Mouse (Mus musculus): ENCODE data around the gene Rhcg. TPM values are rescaled to one million over a fixed set of nuclear protein-coding genes. Genes with fewer than 3 reads are reported as not detected.

Gene Rhcg
- polyA plus RNA-seq, 2 experiments: 0.03 TPM; not detected in 1

DNA sequence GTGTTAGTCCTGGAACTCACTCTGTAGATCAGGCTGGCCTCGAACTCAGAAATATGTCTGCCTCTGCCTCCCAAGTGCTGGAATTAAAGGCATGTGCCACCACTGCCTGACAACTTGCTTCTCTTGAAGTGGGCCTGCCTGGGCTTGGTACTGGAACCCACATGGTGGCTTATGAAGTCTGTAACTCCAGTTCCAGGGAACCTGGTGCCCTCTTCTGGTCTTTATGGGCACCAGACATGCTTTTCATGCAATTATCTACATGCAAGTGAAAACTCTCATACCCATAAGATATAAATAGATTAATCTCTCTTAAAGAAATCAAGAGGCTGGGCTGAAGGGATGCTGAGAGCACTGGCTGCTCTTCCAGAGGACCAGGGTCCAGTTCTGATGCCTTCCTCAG is 58.8 kb downstream of the Rhcg start:
- H3K4me1 ChIP-seq (replicated peaks; ENCODE audit: control insufficient read depth in 2 of 2, insufficient read depth in 2 of 2, low read length in 1 of 2): no peaks in the 10 kb centered on the region
- ATAC-seq (ENCODE audit: insufficient read depth) (no peak), DNase-seq (ENCODE audit: low read depth in 3 of 3, low spot score in 3 of 3) (no peak)
- no peaks in the 10 kb centered on the region for H3K9me3 ChIP-seq (ENCODE audit: control insufficient read depth, low read length)
- no peak overlapping the region for H3K4me2 ChIP-seq (ENCODE audit: low read depth)
- H3K9ac ChIP-seq (replicated peaks): no peak overlapping the region
- H3K4me3 ChIP-seq (ENCODE audit: insufficient read depth in 1 of 2, low read depth in 2 of 2, low read length in 2 of 2): no peak overlapping the region
- H3K36me3 ChIP-seq (replicated peaks; ENCODE audit: control insufficient read depth, insufficient read depth, low read depth): no peaks in the 10 kb centered on the region
- H3K27me3 ChIP-seq (ENCODE audit: control insufficient read depth, insufficient read depth, low read length): peaks cover 36% of the 10 kb centered on the region
- TF ChIP-seq CTCF (IDR thresholded peaks at IDR 0.05; ENCODE audit: low read depth): no peak
- no peak for TF ChIP-seq EP300 (IDR thresholded peaks at IDR 0.05; ENCODE audit: low read depth)
- H3K27ac ChIP-seq: no peak overlapping the region
- WGBS (ENCODE audit: insufficient replicate concordance): 35% methylated on average over 1 of the region's 1 CpGs

DNA sequence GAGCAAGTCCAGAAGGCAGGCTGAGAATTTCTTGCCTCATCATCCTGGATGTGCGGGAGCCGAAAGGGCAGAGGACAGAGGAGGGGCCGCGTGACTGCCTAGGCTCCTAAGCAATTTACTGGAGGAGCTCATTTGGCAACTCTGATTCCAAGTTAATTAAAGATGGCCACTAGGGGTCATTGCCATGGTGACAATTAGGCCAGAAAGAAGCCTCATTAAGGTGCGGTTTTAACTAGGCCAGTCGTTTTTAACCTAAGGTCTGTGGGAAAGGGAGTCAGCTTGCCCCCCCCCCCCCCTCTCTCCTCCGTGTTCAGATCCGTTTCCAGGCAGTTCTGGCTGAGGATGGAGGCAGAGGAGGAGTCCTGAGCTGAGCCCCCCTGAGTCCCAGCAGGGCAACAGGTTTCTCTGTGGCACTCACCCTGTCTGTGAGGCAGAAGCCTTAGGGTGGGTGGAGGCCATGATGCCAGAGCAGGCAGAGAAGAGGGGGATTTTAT is 59.7 kb downstream of the Rhcg start:
- Histone ChIP-seq H3K27me3 (ENCODE audit: control insufficient read depth, insufficient read depth, low read length) (peaks cover 43% of the 10 kb centered on the region), H3K4me3 (ENCODE audit: insufficient read depth in 1 of 2, low read depth in 2 of 2, low read length in 2 of 2) (no peak overlapping the region), H3K27ac (no peak overlapping the region), H3K9me3 (ENCODE audit: control insufficient read depth, low read length) (no peaks in the 10 kb centered on the region), H3K4me1 (replicated peaks; ENCODE audit: control insufficient read depth in 2 of 2, insufficient read depth in 2 of 2, low read length in 1 of 2) (no peaks in the 10 kb centered on the region), H3K4me2 (ENCODE audit: low read depth) (no peak overlapping the region), H3K9ac (replicated peaks) (no peak overlapping the region), H3K36me3 (replicated peaks; ENCODE audit: control insufficient read depth, insufficient read depth, low read depth) (no peaks in the 10 kb centered on the region)
- WGBS (ENCODE audit: insufficient replicate concordance): 10% methylated on average over 8 of the region's 8 CpGs
- DNase-seq (ENCODE audit: low read depth in 3 of 3, low spot score in 3 of 3) (no peak), ATAC-seq (ENCODE audit: insufficient read depth) (no peak)
- TF ChIP-seq CTCF (IDR thresholded peaks at IDR 0.05; ENCODE audit: low read depth) (no peak), EP300 (IDR thresholded peaks at IDR 0.05; ENCODE audit: low read depth) (no peak)

DNA sequence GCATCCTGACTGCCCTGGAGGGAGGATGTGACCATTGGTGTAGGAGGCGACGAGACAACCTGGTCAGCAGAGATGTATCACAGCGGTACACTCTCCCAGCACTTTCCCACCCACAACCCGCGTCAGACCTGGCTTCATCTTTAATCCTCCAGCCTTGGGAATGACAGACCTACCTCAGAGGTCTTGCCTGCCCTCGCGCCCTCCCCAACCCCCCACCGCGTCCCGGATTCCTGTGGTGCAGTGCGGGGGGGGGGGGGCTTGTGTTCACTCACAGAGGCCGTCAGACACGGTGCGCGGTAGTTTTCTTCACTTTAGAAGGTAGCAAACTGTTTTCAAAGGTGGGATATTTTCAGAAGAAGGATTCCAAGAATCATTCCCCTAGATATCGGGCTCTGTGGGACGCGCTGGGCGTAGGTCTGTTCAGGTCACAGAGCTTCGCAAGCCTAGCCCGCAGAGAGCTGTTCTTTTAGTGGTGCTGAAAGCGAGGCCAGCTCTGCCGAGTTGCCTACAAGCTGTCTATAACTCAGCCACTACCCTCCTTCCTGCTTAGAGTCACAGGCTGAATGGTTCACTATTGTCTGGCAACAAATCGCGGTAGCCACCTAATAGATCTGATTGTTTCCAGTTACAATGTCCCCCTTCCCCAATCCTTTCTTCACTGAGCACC is 62.0 kb downstream of the Rhcg start:
- H3K36me3 ChIP-seq (replicated peaks; ENCODE audit: control insufficient read depth, insufficient read depth, low read depth): no peaks in the 10 kb centered on the region
- H3K9me3 ChIP-seq (ENCODE audit: control insufficient read depth, low read length): no peaks in the 10 kb centered on the region
- H3K4me1 ChIP-seq (replicated peaks; ENCODE audit: control insufficient read depth in 2 of 2, insufficient read depth in 2 of 2, low read length in 1 of 2): no peaks in the 10 kb centered on the region
- H3K9ac ChIP-seq (replicated peaks): no peak overlapping the region
- ATAC-seq (ENCODE audit: insufficient read depth) (no peak), DNase-seq (ENCODE audit: low read depth in 3 of 3, low spot score in 3 of 3) (no peak)
- H3K27ac ChIP-seq: no peak overlapping the region
- no peak overlapping the region for H3K4me3 ChIP-seq (ENCODE audit: insufficient read depth in 1 of 2, low read depth in 2 of 2, low read length in 2 of 2)
- no peak overlapping the region for H3K4me2 ChIP-seq (ENCODE audit: low read depth)
- WGBS (ENCODE audit: insufficient replicate concordance): 5% methylated on average over 25 of the region's 25 CpGs
- peaks cover 43% of the 10 kb centered on the region for H3K27me3 ChIP-seq (ENCODE audit: control insufficient read depth, insufficient read depth, low read length)
- no peak for TF ChIP-seq EP300 (IDR thresholded peaks at IDR 0.05; ENCODE audit: low read depth)

DNA sequence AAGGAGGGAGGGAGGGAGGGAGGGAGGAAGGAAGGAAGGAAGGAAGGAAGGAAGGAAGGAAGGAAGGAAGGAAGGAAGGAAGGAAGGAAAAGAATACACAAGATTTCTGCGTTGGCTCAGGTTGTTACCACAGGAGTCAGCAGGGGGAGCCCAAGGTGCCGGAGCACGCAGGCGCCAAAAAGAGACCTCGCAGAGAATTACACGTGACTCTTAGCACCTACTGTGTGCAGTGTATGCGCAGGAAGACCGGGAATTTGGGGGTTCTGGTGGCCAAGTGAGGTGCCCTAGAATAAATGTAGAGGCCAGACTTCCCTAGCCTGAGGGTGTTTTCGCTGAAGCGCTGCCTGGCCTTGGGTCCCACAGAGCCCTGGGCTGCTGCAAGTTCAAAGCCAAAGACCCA is 64.8 kb downstream of the Rhcg start:
- Histone ChIP-seq H3K36me3 (replicated peaks; ENCODE audit: control insufficient read depth, insufficient read depth, low read depth) (no peaks in the 10 kb centered on the region), H3K9me3 (ENCODE audit: control insufficient read depth, low read length) (no peaks in the 10 kb centered on the region), H3K27me3 (ENCODE audit: control insufficient read depth, insufficient read depth, low read length) (peaks cover 57% of the 10 kb centered on the region), H3K9ac (replicated peaks) (no peak overlapping the region), H3K27ac (no peak overlapping the region), H3K4me3 (ENCODE audit: insufficient read depth in 1 of 2, low read depth in 2 of 2, low read length in 2 of 2) (no peak overlapping the region), H3K4me2 (ENCODE audit: low read depth) (no peak overlapping the region), H3K4me1 (replicated peaks; ENCODE audit: control insufficient read depth in 2 of 2, insufficient read depth in 2 of 2, low read length in 1 of 2) (no peaks in the 10 kb centered on the region)
- no peak for DNase-seq (ENCODE audit: low read depth in 3 of 3, low spot score in 3 of 3)
- WGBS (ENCODE audit: insufficient replicate concordance): 7% methylated on average over 10 of the region's 10 CpGs
- TF ChIP-seq EP300 (IDR thresholded peaks at IDR 0.05; ENCODE audit: low read depth) (no peak), CTCF (IDR thresholded peaks at IDR 0.05; ENCODE audit: low read depth) (peak; percentile 37)
- no peak for ATAC-seq (ENCODE audit: insufficient read depth)

DNA sequence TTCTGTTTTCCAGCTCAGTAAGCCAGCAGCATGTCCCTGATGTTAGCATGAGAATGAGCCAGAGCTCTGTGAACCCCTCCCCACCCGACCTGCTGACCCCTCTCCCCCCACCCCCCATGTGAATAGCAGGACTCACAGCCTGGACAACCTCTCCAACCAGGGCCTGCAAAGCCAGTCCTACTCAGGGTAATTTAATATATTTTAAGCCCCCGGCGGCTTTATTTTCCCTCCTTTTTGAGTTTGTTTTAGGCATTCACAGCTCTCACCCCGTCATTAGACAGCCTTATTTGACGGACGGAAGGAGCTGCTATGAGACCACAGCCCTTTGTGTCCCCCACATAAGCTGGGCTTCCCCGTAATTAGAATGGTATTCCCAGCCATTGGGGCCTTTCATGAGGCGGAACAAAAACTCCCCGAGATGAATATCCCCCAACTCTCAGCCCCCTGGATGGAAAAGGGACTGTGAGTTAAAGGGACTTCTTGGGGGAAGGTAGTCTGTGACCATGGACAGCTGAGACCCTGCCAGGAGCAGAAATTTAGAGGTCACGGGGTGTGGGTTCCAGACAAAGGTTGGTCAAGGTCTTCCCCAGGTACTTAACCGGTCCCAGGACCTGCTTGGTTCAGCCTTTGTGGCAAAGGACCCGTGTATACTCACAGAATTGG is 68.4 kb downstream of the Rhcg start:
- Histone ChIP-seq H3K9me3 (ENCODE audit: control insufficient read depth, low read length) (no peaks in the 10 kb centered on the region), H3K27me3 (ENCODE audit: control insufficient read depth, insufficient read depth, low read length) (peaks cover 57% of the 10 kb centered on the region), H3K36me3 (replicated peaks; ENCODE audit: control insufficient read depth, insufficient read depth, low read depth) (no peaks in the 10 kb centered on the region), H3K27ac (no peak overlapping the region), H3K4me3 (ENCODE audit: insufficient read depth in 1 of 2, low read depth in 2 of 2, low read length in 2 of 2) (no peak overlapping the region), H3K9ac (replicated peaks) (no peak overlapping the region), H3K4me2 (ENCODE audit: low read depth) (no peak overlapping the region), H3K4me1 (replicated peaks; ENCODE audit: control insufficient read depth in 2 of 2, insufficient read depth in 2 of 2, low read length in 1 of 2) (no peaks in the 10 kb centered on the region)
- TF ChIP-seq CTCF (IDR thresholded peaks at IDR 0.05; ENCODE audit: low read depth) (no peak), EP300 (IDR thresholded peaks at IDR 0.05; ENCODE audit: low read depth) (no peak)
- no peak for DNase-seq (ENCODE audit: low read depth in 3 of 3, low spot score in 3 of 3)
- 24% methylated on average over 12 of the region's 12 CpGs for WGBS (ENCODE audit: insufficient replicate concordance)
- no peak for ATAC-seq (ENCODE audit: insufficient read depth)

All from liver, embryonic 14.5 days (tissue).